Mouse (Mus musculus): ENCODE data around the gene Kcnc1. TPM values are rescaled to one million over a fixed set of nuclear protein-coding genes. Genes with fewer than 3 reads are reported as not detected.

Kcnc1 gene
- polyA plus RNA-seq, 1 experiment from 2014 or later = 1.7 TPM

DNA sequence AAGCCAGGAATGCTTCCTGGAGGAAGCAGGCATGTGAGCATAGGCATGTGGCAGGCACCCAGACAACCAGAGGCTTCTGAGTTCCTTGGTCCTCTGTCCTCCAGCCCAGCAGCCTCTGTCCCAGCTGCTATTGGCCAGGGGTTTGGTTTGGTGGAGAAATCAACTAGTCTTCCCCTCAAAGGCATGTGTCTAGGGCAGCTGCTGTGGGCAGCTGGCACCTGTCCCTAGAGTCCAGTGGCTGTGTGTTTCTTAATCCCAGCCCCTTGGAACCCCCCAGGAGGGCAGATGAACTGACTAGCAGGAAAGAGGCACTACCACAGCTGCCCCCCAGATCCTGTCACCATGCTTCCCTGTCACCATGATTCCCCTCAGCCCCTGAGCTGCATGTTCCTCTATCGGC is 30.5 kb upstream of the Kcnc1 start:
- Histone ChIP-seq H3K9me3 (ENCODE audit: control insufficient read depth, low read length) (no peaks in the 10 kb centered on the region), H3K36me3 (ENCODE audit: control insufficient read depth, insufficient read depth, low read length) (no peaks in the 10 kb centered on the region), H3K4me1 (replicated peaks; ENCODE audit: control insufficient read depth, insufficient read depth, low read length) (no peaks in the 10 kb centered on the region), H3K27ac (ENCODE audit: low read depth, low read length) (no peak overlapping the region), H3K4me2 (replicated peaks; ENCODE audit: low read depth, low read length) (no peak overlapping the region), H3K9ac (ENCODE audit: low read depth, low read length) (no peak overlapping the region), H3K4me3 (ENCODE audit: low read depth, low read length) (no peak overlapping the region), H3K27me3 (ENCODE audit: control insufficient read depth, insufficient read depth, low read length) (no peaks in the 10 kb centered on the region)
- no peak for ATAC-seq (ENCODE audit: low FRiP score)
- DNase-seq (ENCODE audit: low spot score) = no peak
- 92% methylated on average over 1 of the region's 1 CpGs for WGBS

- H3K4me1 ChIP-seq (replicated peaks; ENCODE audit: control insufficient read depth, insufficient read depth, low read length) = 0 out of 2 replicates have a peak, but pooled peaks cover under 1% of the 10 kb centered on the region
- WGBS = 67% methylated on average over 4 of the region's 4 CpGs
- no peak for ATAC-seq (ENCODE audit: low FRiP score)
Observed at GRCm38 (mm10) chr7:46371104-46371503, 25.2 kb upstream of the Kcnc1 start.

DNA sequence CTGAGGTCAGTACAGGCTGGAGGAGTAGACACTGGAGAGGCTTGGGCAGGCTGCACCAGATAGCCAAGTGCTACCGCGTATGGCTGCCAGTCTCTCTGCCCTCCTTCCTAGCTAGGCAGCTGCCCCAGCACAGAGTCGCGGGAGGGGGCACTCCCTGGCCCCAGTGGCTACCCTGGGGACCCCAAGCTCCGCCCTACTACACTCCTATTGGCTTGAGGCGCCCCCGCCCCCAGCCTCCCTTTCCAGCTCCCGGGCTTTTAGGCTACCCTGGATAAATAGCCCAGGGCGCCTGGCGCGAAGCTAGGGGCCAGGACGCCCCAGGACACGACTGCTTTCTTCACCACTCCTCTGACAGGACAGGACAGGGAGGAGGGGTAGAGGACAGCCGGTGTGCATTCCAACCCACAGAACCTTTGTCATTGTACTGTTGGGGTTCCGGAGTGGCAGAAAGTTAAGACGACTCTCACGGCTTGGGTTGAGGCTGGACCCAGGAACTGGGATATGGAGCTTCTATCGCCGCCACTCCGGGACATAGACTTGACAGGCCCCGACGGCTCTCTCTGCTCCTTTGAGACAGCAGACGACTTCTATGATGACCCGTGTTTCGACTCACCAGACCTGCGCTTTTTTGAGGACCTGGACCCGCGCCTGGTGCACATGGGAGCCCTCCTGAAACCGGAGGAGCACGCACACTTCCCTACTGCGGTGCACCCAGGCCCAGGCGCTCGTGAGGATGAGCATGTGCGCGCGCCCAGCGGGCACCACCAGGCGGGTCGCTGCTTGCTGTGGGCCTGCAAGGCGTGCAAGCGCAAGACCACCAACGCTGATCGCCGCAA is 19.9 kb upstream of the Kcnc1 start, which contains the start of gene Myod1:
TSS of gene Myod1 (plus strand) at position 303 of the 836 bp plus-strand sequence.
- WGBS = 4% methylated on average over 43 of the region's 44 CpGs
- Histone ChIP-seq H3K36me3 (ENCODE audit: control insufficient read depth, insufficient read depth, low read length) (no peaks in the 10 kb centered on the region), H3K9me3 (ENCODE audit: control insufficient read depth, low read length) (no peaks in the 10 kb centered on the region), H3K27me3 (ENCODE audit: control insufficient read depth, insufficient read depth, low read length) (peaks cover 41% of the 10 kb centered on the region), H3K27ac (ENCODE audit: low read depth, low read length) (no peak within 1 kb of the TSS), H3K9ac (ENCODE audit: low read depth, low read length) (no peak within 1 kb of the TSS), H3K4me3 (ENCODE audit: low read depth, low read length) (peak within 1 kb of the TSS; percentile 25; the same call in 1 of the 2 replicates), H3K4me2 (replicated peaks; ENCODE audit: low read depth, low read length) (peak within 1 kb of the TSS; percentile 32), H3K4me1 (replicated peaks; ENCODE audit: control insufficient read depth, insufficient read depth, low read length) (0 out of 2 replicates have a peak, but pooled peaks cover 3% of the 10 kb centered on the region)
- DNase-seq (ENCODE audit: low spot score) (no peak), ATAC-seq (ENCODE audit: low FRiP score) (peak; percentile 53; the same call in 1 of the 2 replicates)

More at GRCm38 (mm10) chr7:46371104-46371503, 25.2 kb upstream of the Kcnc1 start:
- H3K27ac ChIP-seq (ENCODE audit: low read depth, low read length) = no peak overlapping the region
- no peak overlapping the region for H3K4me2 ChIP-seq (replicated peaks; ENCODE audit: low read depth, low read length)
- no peaks in the 10 kb centered on the region for H3K9me3 ChIP-seq (ENCODE audit: control insufficient read depth, low read length)
- no peak for DNase-seq (ENCODE audit: low spot score)
- H3K27me3 ChIP-seq (ENCODE audit: control insufficient read depth, insufficient read depth, low read length) = peaks cover 10% of the 10 kb centered on the region
- no peak overlapping the region for H3K9ac ChIP-seq (ENCODE audit: low read depth, low read length)
- no peaks in the 10 kb centered on the region for H3K36me3 ChIP-seq (ENCODE audit: control insufficient read depth, insufficient read depth, low read length)
- no peak overlapping the region for H3K4me3 ChIP-seq (ENCODE audit: low read depth, low read length)

- 0% methylated on average over 33 of the region's 33 CpGs for WGBS
- Histone ChIP-seq H3K36me3 (ENCODE audit: control insufficient read depth, insufficient read depth, low read length) (no peaks in the 10 kb centered on the region), H3K4me1 (replicated peaks; ENCODE audit: control insufficient read depth, insufficient read depth, low read length) (0 out of 2 replicates have a peak, but pooled peaks cover 3% of the 10 kb centered on the region), H3K27me3 (ENCODE audit: control insufficient read depth, insufficient read depth, low read length) (peaks cover 41% of the 10 kb centered on the region), H3K4me3 (ENCODE audit: low read depth, low read length) (peak overlapping the region; percentile 25; the same call in 1 of the 2 replicates), H3K9ac (ENCODE audit: low read depth, low read length) (no peak overlapping the region), H3K27ac (ENCODE audit: low read depth, low read length) (no peak overlapping the region), H3K4me2 (replicated peaks; ENCODE audit: low read depth, low read length) (peak overlapping the region; percentile 32), H3K9me3 (ENCODE audit: control insufficient read depth, low read length) (no peaks in the 10 kb centered on the region)
- DNase-seq (ENCODE audit: low spot score) (peak; percentile 61), ATAC-seq (ENCODE audit: low FRiP score) (no peak; the same call in 1 of the 2 replicates)
Observed at GRCm38 (mm10) chr7:46377008-46377346, 19.3 kb upstream of the Kcnc1 start.

DNA sequence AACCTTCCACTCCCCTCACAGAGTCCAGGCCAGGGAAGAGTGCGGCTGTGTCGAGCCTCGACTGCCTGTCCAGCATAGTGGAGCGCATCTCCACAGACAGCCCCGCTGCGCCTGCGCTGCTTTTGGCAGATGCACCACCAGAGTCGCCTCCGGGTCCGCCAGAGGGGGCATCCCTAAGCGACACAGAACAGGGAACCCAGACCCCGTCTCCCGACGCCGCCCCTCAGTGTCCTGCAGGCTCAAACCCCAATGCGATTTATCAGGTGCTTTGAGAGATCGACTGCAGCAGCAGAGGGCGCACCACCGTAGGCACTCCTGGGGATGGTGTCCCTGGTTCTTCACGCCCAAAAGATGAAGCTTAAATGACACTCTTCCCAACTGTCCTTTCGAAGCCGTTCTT is 18.2 kb upstream of the Kcnc1 start:
- Histone ChIP-seq H3K4me2 (replicated peaks; ENCODE audit: low read depth, low read length) (peak overlapping the region; percentile 36), H3K36me3 (ENCODE audit: control insufficient read depth, insufficient read depth, low read length) (no peaks in the 10 kb centered on the region), H3K4me3 (ENCODE audit: low read depth, low read length) (no peak overlapping the region), H3K27ac (ENCODE audit: low read depth, low read length) (no peak overlapping the region), H3K9ac (ENCODE audit: low read depth, low read length) (no peak overlapping the region), H3K4me1 (replicated peaks; ENCODE audit: control insufficient read depth, insufficient read depth, low read length) (0 out of 2 replicates have a peak, but pooled peaks cover 3% of the 10 kb centered on the region), H3K27me3 (ENCODE audit: control insufficient read depth, insufficient read depth, low read length) (peaks cover 41% of the 10 kb centered on the region), H3K9me3 (ENCODE audit: control insufficient read depth, low read length) (no peaks in the 10 kb centered on the region)
- no peak for ATAC-seq (ENCODE audit: low FRiP score)
- peak; percentile 35 for DNase-seq (ENCODE audit: low spot score)
- 3% methylated on average over 22 of the region's 22 CpGs for WGBS

DNA sequence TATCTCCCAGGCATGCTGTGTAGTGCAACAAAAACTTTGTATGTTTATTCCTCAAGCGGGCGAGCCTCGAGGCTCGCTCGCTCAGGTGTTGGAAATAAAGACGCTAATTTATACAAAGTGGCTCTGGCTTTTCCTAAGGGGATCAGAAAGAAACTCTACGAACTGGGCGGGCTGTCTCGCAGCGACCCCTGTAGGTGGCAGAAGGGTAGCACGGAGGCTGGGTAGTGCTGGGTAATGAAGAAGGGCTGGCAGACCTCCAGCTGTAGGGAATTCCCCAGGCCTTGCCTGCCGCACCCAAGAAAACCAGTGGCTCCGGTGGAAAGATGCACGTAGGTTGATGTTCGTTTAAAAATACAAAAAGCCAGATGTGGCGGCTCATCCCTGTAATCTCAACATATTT is 17.3 kb upstream of the Kcnc1 start:
- DNase-seq (ENCODE audit: low spot score) = peak; percentile 72
- WGBS = 8% methylated on average over 16 of the region's 16 CpGs
- no peak overlapping the region for H3K27ac ChIP-seq (ENCODE audit: low read depth, low read length)
- peaks cover 41% of the 10 kb centered on the region for H3K27me3 ChIP-seq (ENCODE audit: control insufficient read depth, insufficient read depth, low read length)
- H3K36me3 ChIP-seq (ENCODE audit: control insufficient read depth, insufficient read depth, low read length) = no peaks in the 10 kb centered on the region
- H3K9me3 ChIP-seq (ENCODE audit: control insufficient read depth, low read length) = no peaks in the 10 kb centered on the region
- no peak overlapping the region for H3K9ac ChIP-seq (ENCODE audit: low read depth, low read length)
- H3K4me1 ChIP-seq (replicated peaks; ENCODE audit: control insufficient read depth, insufficient read depth, low read length) = 0 out of 2 replicates have a peak, but pooled peaks cover 3% of the 10 kb centered on the region
- H3K4me3 ChIP-seq (ENCODE audit: low read depth, low read length) = no peak overlapping the region
- no peak overlapping the region for H3K4me2 ChIP-seq (replicated peaks; ENCODE audit: low read depth, low read length)
- no peak for ATAC-seq (ENCODE audit: low FRiP score)

DNA sequence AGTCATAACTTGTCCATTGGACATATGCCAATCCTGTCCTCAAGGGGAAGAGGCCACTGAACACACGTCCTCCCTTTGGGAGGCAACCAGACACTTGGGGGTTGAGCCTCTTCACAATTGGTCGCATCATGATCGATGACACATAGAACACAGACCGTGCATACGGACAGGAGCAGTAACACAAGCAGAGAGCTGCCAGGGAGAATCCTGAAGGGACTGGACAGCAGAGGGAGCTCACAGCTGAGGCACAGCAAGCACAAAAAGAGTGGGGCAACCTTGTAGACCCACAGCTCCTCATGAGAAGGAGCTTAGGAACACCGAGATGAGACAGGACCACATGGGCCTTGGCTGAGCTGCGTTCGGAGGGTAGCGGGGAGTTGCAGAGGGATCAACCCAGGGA is 15.7 kb upstream of the Kcnc1 start:
- Histone ChIP-seq H3K27ac (ENCODE audit: low read depth, low read length) (no peak overlapping the region), H3K4me2 (replicated peaks; ENCODE audit: low read depth, low read length) (no peak overlapping the region), H3K9ac (ENCODE audit: low read depth, low read length) (no peak overlapping the region), H3K36me3 (ENCODE audit: control insufficient read depth, insufficient read depth, low read length) (no peaks in the 10 kb centered on the region), H3K27me3 (ENCODE audit: control insufficient read depth, insufficient read depth, low read length) (peaks cover 35% of the 10 kb centered on the region), H3K4me3 (ENCODE audit: low read depth, low read length) (no peak overlapping the region), H3K4me1 (replicated peaks; ENCODE audit: control insufficient read depth, insufficient read depth, low read length) (0 out of 2 replicates have a peak, but pooled peaks cover 3% of the 10 kb centered on the region), H3K9me3 (ENCODE audit: control insufficient read depth, low read length) (no peaks in the 10 kb centered on the region)
- ATAC-seq (ENCODE audit: low FRiP score) (no peak), DNase-seq (ENCODE audit: low spot score) (no peak)
- WGBS = 65% methylated on average over 9 of the region's 9 CpGs

DNA sequence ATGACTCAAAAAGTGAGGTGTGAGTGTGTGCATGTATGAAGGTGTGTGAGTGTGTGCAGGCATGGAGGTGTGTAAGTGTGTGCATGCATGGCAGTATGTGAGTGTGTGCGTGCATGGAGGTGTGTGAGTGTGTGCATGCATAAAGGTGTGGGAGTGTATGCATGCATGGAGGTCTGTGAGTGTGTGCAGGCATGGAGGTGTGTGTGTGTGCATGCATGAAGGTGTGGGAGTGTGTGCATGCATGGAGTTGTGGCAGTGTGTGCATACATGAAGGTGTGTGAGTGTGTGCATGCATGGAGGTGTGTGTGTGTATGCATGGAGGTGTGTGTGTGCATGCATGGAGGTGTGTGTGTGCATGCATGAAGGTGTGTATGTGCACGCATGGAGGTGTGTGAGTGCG is 8.9 kb upstream of the Kcnc1 start:
- H3K4me1 ChIP-seq (replicated peaks; ENCODE audit: control insufficient read depth, insufficient read depth, low read length) = no peaks in the 10 kb centered on the region
- no peaks in the 10 kb centered on the region for H3K36me3 ChIP-seq (ENCODE audit: control insufficient read depth, insufficient read depth, low read length)
- H3K4me2 ChIP-seq (replicated peaks; ENCODE audit: low read depth, low read length) = no peak overlapping the region
- H3K9ac ChIP-seq (ENCODE audit: low read depth, low read length) = no peak overlapping the region
- 89% methylated on average over 3 of the region's 3 CpGs for WGBS
- no peaks in the 10 kb centered on the region for H3K27me3 ChIP-seq (ENCODE audit: control insufficient read depth, insufficient read depth, low read length)
- no peaks in the 10 kb centered on the region for H3K9me3 ChIP-seq (ENCODE audit: control insufficient read depth, low read length)
- no peak overlapping the region for H3K27ac ChIP-seq (ENCODE audit: low read depth, low read length)
- DNase-seq (ENCODE audit: low spot score) = no peak
- no peak for ATAC-seq (ENCODE audit: low FRiP score)
- H3K4me3 ChIP-seq (ENCODE audit: low read depth, low read length) = no peak overlapping the region
